Comparison of ENCODE assay signal across 17 mouse cellular contexts in the genomic region with DNA sequence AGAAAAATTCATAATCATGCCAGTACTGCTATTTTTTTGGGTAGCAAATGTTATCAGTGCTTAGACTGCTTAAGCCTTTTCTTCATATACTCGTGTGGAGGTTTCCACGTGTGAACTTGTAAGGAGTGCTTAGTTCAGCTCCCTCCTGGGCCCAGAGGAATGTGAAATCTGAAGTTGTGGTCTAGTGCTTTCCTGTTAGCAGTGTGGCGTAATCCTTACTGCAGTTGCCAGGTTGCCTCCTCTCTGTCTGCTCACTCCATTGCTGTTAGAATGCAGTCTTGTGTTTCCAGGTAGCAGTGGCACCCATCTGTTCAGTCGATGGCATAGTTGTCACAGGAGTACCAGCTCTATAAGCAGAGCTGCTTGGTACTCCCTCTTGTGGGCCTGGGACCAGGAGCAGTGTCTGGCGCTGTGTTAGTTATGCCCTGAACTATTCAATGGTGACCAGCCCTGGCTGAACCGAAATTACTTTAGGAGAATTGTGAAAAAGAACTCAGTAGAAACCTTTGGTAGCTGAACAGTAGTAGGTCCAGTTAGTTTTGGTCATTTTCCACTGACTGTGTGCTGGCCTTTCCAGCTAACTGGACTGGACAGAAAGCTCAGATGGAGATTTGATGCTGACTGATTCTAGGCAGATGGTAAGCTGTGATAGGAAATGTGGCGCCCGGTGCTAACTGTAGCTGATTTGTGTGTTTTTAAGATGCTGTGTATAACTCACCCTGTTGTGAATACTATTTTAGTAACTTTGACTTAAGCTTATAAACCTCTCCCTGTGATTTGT. TPM values are rescaled to one million over a fixed set of nuclear protein-coding genes. Genes with fewer than 3 reads are reported as not detected.
A peak's percentile ranks its signal among the peaks of the same experiment; 100 is the strongest.
DNase-seq lines count a peak whose midpoint lies in the region; ATAC-seq and TF ChIP-seq lines count a peak whose summit lies in the region.
"Had no signal": no experiment of that assay in that cellular context is flagged by ENCODE, and none has a peak within 500 bp of the region (broad histone marks: within the 10 kb centered on the region; RNA-seq: fewer than 3 reads in every experiment).

No protein-coding gene starts in this region.

- TF ChIP-seq CTCF in kidney, postnatal 0 days (IDR thresholded peaks at IDR 0.05; ENCODE audit: low read depth) = peak; percentile 11; the same call in 1 of the 2 replicates

- no peaks in the 10 kb centered on the region for H3K27me3 ChIP-seq in kidney, postnatal 0 days (ENCODE audit: insufficient read depth, low read length)
- H3K27me3 ChIP-seq: CH12.LX; liver, embryonic 12.5 days; megakaryocyte, embryonic 14.5 days had no signal

- no peak overlapping the region for H3K4me2 ChIP-seq in kidney, postnatal 0 days (ENCODE audit: low read length)
- H3K4me2 ChIP-seq: liver, embryonic 12.5 days had no signal

- peaks cover 50% of the 10 kb centered on the region for H3K36me3 ChIP-seq in kidney, postnatal 0 days (ENCODE audit: insufficient read depth, low read length)

- H3K9me3 ChIP-seq in kidney, postnatal 0 days (replicated peaks; ENCODE audit: low read length) = no peaks in the 10 kb centered on the region
- H3K9me3 ChIP-seq: liver, embryonic 12.5 days; megakaryocyte, embryonic 14.5 days had no signal

- H3K27ac ChIP-seq in kidney, postnatal 0 days = no peak overlapping the region
- H3K27ac ChIP-seq: liver, embryonic 12.5 days had no signal

- no peak for DNase-seq in kidney, postnatal 0 days (ENCODE audit: low spot score)
- no peak for DNase-seq in kidney, adult 11 months
- DNase-seq in cerebellum, adult 11 months = peak; percentile 32
- DNase-seq in cerebellum, postnatal 10 days = peak; percentile 45 to 47
- DNase-seq in retina, postnatal 1 day = no peak
- DNase-seq in embryo, embryonic 9.5 days (ENCODE audit: extremely low spot score) = no peak
- no peak for DNase-seq in layer of hippocampus, postnatal 36 days
- DNase-seq: forebrain, postnatal 0 days; gastrocnemius, postnatal 36 days; right cerebral cortex, postnatal 25 days; thymus, postnatal 25 days had no signal

- no peaks in the 10 kb centered on the region for H3K4me1 ChIP-seq in kidney, postnatal 0 days (replicated peaks; ENCODE audit: insufficient read depth, low read length)
- H3K4me1 ChIP-seq: liver, embryonic 12.5 days had no signal

- H3K9ac ChIP-seq in kidney, postnatal 0 days (ENCODE audit: low read depth, low read length) = no peak overlapping the region
- H3K9ac ChIP-seq: forebrain, postnatal 0 days; liver, embryonic 12.5 days had no signal

- WGBS in kidney, postnatal 0 days = 83% methylated on average over 8 of the region's 8 CpGs

- no peak overlapping the region for H3K4me3 ChIP-seq in kidney, postnatal 0 days (replicated peaks; ENCODE audit: low read depth, low read length)
- H3K4me3 ChIP-seq: liver, embryonic 12.5 days; megakaryocyte, embryonic 14.5 days had no signal

- no peak for ATAC-seq in kidney, postnatal 0 days (replicated peaks; ENCODE audit: low FRiP score, low read depth)
- ATAC-seq in megakaryocyte, adult 5-6 weeks (ENCODE audit: poor library complexity, severe bottlenecking) = peak; percentile 88
- ATAC-seq: activated CD4-positive, CD25-positive, alpha-beta regulatory T cell, adult 4 months; forebrain, postnatal 0 days; hindbrain, embryonic 16.5 days; liver, embryonic 12.5 days had no signal

RNA-seq across cellular contexts. Expression of a gene that starts 29.7 kb away (rescaled TPM):
- 86.9 and 108 TPM in 2 replicates for polyA plus RNA-seq in kidney, postnatal 0 days (2015; fragmentation: Nextera tagmentation; extraction: Ambion mirVana)
- total RNA-seq in megakaryocyte, adult 5-6 weeks (2015) = 66.9 and 125 TPM in 2 replicates
- 70.1 and 85.8 TPM in 2 replicates for total RNA-seq in megakaryocyte, adult 5-6 weeks (2017)
- 10 to 100 TPM; 35.3 to 49.4 TPM for total RNA-seq in layer of hippocampus, postnatal 36 days (2021)

RNA-seq across cellular contexts. Expression of a gene that starts 33.8 kb away (rescaled TPM):
- 130 and 143 TPM in 2 replicates for polyA plus RNA-seq in kidney, postnatal 0 days (2015; fragmentation: Nextera tagmentation; extraction: Ambion mirVana)
- 117 and 126 TPM in 2 replicates for total RNA-seq in megakaryocyte, adult 5-6 weeks (2015)
- total RNA-seq in megakaryocyte, adult 5-6 weeks (2017) = 137 and 192 TPM in 2 replicates
- 100 to 1,000 TPM; 441 to 450 TPM for total RNA-seq in layer of hippocampus, postnatal 36 days (2021)

RNA-seq across cellular contexts. Expression of a gene that starts 52.7 kb away (rescaled TPM):
- 22.3 and 22.7 TPM in 2 replicates for polyA plus RNA-seq in kidney, postnatal 0 days (2015; fragmentation: Nextera tagmentation; extraction: Ambion mirVana)
- 9.4 and 10.1 TPM in 2 replicates for total RNA-seq in megakaryocyte, adult 5-6 weeks (2015)
- 15.6 and 19.2 TPM in 2 replicates for total RNA-seq in megakaryocyte, adult 5-6 weeks (2017)
- 10 to 100 TPM; 13.0 to 15.1 TPM for total RNA-seq in layer of hippocampus, postnatal 36 days (2021)

RNA-seq across cellular contexts. Expression of a gene that starts 52.9 kb away (rescaled TPM):
- 2.2 and 3.6 TPM in 2 replicates for polyA plus RNA-seq in kidney, postnatal 0 days (2015; fragmentation: Nextera tagmentation; extraction: Ambion mirVana)
- 1.6 and 2.5 TPM in 2 replicates for total RNA-seq in megakaryocyte, adult 5-6 weeks (2015)
- 3.3 and 3.9 TPM in 2 replicates for total RNA-seq in megakaryocyte, adult 5-6 weeks (2017)
- total RNA-seq in layer of hippocampus, postnatal 36 days (2021) = 1 to 10 TPM; 6.6 to 7.0 TPM

Comparison
In these comparisons a context has a peak if more than half of its experiments do, and no peak if none do; other contexts are left out.
1. DNase-seq: peak in cerebellum, adult 11 months (single experiment) and cerebellum, postnatal 10 days (2 of 2); none in kidney, postnatal 0 days (single experiment), kidney, adult 11 months (single experiment), retina, postnatal 1 day (single experiment), embryo, embryonic 9.5 days (single experiment) and layer of hippocampus, postnatal 36 days (0 of 2).